Mouse (Mus musculus): ENCODE results near the gene Fdx1. TPM values are rescaled to one million over a fixed set of nuclear protein-coding genes. Genes with fewer than 3 reads are reported as not detected.

Gene Fdx1
- polyA plus RNA-seq, 1 experiment from 2014 or later, result 135 TPM

DNA sequence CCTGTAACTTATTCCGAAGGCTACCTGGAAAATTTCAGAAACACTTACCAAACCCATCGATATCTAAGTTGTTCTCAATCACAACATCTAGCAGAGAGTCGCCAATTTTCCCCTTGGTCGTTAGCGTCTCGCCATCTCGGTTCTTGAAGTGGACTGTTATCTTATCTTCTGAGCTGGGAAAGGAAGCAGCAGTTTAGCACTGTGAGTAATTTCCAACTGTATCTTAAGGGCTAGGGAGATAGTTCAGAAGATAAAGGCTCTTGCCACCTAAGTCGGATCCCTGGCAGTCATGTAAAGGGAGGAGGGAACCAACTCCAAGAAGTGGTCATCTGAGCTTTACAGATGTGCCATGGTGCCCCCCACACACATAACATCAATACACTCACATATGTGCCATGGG, 6.3 kb downstream of the Fdx1 start:
- 55% methylated on average over 8 of the region's 8 CpGs for WGBS (ENCODE audit: insufficient replicate concordance)
- Histone ChIP-seq H3K27ac (ENCODE audit: low read depth) (no peak overlapping the region), H3K27me3 (ENCODE audit: insufficient read depth, low read length) (no peaks in the 10 kb centered on the region), H3K9me3 (ENCODE audit: low read length) (no peaks in the 10 kb centered on the region), H3K9ac (replicated peaks) (no peak overlapping the region), H3K36me3 (replicated peaks; ENCODE audit: insufficient read depth, low read length) (peaks cover 11% of the 10 kb centered on the region), H3K4me2 (ENCODE audit: low read depth, low read length) (no peak overlapping the region), H3K4me3 (ENCODE audit: low read depth, low read length) (no peak overlapping the region), H3K4me1 (ENCODE audit: insufficient read depth) (0 out of 2 replicates have a peak, but pooled peaks cover 7% of the 10 kb centered on the region)
- ATAC-seq (no peak), DNase-seq (no peak)
- no peak for TF ChIP-seq CTCF (IDR thresholded peaks at IDR 0.05; ENCODE audit: low read depth)
- no peak for TF ChIP-seq EP300 (IDR thresholded peaks at IDR 0.05; ENCODE audit: low read depth)

DNA sequence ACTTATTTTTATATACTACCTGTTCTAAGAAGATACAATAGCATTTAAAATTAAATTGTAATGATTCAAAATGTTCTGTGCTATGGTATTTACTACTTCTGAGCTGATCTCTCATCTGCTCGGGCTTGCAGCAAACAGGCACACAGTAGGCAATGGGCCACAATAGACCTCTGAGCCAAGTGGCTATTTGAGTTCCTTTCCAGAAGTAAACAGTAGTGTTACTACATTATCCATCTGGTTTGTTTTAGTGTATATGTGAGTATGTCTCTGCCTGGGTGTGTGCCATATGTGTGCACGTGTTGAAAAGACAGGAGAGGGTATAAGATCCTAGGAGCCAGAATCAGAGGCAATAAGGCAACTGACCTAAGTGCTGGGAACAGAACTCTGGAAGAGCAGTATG, 6.9 kb downstream of the Fdx1 start:
- 70% methylated on average over 2 of the region's 2 CpGs for WGBS (ENCODE audit: insufficient replicate concordance)
- no peak overlapping the region for H3K4me2 ChIP-seq (ENCODE audit: low read depth, low read length)
- H3K36me3 ChIP-seq (replicated peaks; ENCODE audit: insufficient read depth, low read length), result peaks cover 14% of the 10 kb centered on the region
- H3K4me1 ChIP-seq (ENCODE audit: insufficient read depth), result 0 out of 2 replicates have a peak, but pooled peaks cover 7% of the 10 kb centered on the region
- no peaks in the 10 kb centered on the region for H3K9me3 ChIP-seq (ENCODE audit: low read length)
- no peak overlapping the region for H3K4me3 ChIP-seq (ENCODE audit: low read depth, low read length)
- H3K9ac ChIP-seq (replicated peaks), result no peak overlapping the region
- DNase-seq, result no peak
- no peaks in the 10 kb centered on the region for H3K27me3 ChIP-seq (ENCODE audit: insufficient read depth, low read length)
- no peak for ATAC-seq
- no peak for TF ChIP-seq EP300 (IDR thresholded peaks at IDR 0.05; ENCODE audit: low read depth)
- no peak for TF ChIP-seq CTCF (IDR thresholded peaks at IDR 0.05; ENCODE audit: low read depth)
- no peak overlapping the region for H3K27ac ChIP-seq (ENCODE audit: low read depth)

DNA sequence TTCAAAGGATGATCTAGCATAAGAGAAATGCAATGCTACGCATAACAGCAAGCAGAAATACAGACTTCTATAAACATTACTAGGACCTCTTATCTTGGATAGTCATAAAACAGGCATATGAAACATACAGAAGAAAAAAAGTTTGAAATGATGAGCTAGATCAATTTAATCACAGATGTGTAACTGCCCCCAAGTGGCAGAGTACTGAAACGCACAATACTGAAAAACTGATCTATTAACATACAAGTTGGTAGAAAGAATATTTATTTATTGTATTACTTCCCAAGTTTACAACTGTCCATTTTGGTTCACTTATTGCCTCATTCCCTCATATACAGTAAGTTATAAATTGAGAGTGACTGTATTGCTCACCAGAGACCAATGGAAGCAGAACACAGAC, 12.0 kb downstream of the Fdx1 start:
- no peak for TF ChIP-seq EP300 (IDR thresholded peaks at IDR 0.05; ENCODE audit: low read depth)
- TF ChIP-seq CTCF (IDR thresholded peaks at IDR 0.05; ENCODE audit: low read depth), result peak; percentile 30; the same call in 1 of the 2 replicates
- Histone ChIP-seq H3K27me3 (ENCODE audit: insufficient read depth, low read length) (no peaks in the 10 kb centered on the region), H3K36me3 (replicated peaks; ENCODE audit: insufficient read depth, low read length) (peaks cover 19% of the 10 kb centered on the region; the same call in 1 of the 2 replicates), H3K9me3 (ENCODE audit: low read length) (no peaks in the 10 kb centered on the region), H3K4me3 (ENCODE audit: low read depth, low read length) (no peak overlapping the region), H3K9ac (replicated peaks) (no peak overlapping the region), H3K27ac (ENCODE audit: low read depth) (no peak overlapping the region), H3K4me2 (ENCODE audit: low read depth, low read length) (no peak overlapping the region), H3K4me1 (ENCODE audit: insufficient read depth) (no peaks in the 10 kb centered on the region)
- no peak for ATAC-seq
- DNase-seq, result no peak
- WGBS (ENCODE audit: insufficient replicate concordance), result 69% methylated on average over 2 of the region's 2 CpGs

DNA sequence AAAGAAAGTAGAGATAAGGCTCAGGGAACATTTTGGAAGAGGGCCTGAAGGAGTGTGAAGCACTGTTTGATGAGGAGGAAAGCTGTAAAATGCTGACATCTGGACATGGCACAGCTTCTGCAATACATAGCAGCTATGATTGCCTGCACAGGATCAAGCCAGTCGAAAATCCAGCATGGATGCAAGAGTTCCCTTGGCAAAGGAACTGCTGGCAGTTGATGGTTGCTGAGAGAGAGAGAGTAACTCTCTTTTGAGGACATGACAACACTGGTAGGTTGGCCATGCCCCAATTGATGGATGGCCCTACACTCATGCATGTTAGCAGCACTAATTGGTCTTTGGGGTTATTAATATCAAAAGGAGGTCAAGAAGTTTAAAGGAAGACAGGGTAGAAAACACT, 12.7 kb downstream of the Fdx1 start:
- Histone ChIP-seq H3K4me1 (ENCODE audit: insufficient read depth) (no peaks in the 10 kb centered on the region), H3K9me3 (ENCODE audit: low read length) (no peaks in the 10 kb centered on the region), H3K4me3 (ENCODE audit: low read depth, low read length) (no peak overlapping the region), H3K4me2 (ENCODE audit: low read depth, low read length) (no peak overlapping the region), H3K27ac (ENCODE audit: low read depth) (no peak overlapping the region), H3K27me3 (ENCODE audit: insufficient read depth, low read length) (no peaks in the 10 kb centered on the region), H3K36me3 (replicated peaks; ENCODE audit: insufficient read depth, low read length) (peaks cover 19% of the 10 kb centered on the region; the same call in 1 of the 2 replicates), H3K9ac (replicated peaks) (no peak overlapping the region)
- DNase-seq, result no peak
- TF ChIP-seq CTCF (IDR thresholded peaks at IDR 0.05; ENCODE audit: low read depth), result no peak
- TF ChIP-seq EP300 (IDR thresholded peaks at IDR 0.05; ENCODE audit: low read depth), result no peak
- ATAC-seq, result no peak
- WGBS (ENCODE audit: insufficient replicate concordance), result 52% methylated on average over 1 of the region's 1 CpGs

DNA sequence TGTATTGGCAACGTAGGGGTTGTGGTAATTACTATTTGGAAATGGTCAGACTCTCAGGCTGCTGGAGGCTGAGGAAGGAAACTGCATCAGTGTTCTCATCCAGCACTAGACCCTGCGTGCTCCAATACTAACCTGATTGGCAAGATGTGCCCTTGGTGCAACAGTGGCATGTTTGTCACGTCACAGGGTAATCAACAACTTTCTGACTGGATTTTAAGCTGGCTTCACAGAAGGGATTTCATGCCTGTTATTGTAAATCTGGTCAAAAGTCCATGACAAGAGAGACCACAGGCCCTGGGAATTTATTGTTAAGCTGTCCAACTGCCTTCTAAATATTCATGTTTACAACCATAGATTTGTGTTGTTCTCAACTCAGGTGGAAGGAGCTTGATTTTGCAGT, 13.1 kb downstream of the Fdx1 start:
- ATAC-seq (no peak), DNase-seq (no peak)

DNA sequence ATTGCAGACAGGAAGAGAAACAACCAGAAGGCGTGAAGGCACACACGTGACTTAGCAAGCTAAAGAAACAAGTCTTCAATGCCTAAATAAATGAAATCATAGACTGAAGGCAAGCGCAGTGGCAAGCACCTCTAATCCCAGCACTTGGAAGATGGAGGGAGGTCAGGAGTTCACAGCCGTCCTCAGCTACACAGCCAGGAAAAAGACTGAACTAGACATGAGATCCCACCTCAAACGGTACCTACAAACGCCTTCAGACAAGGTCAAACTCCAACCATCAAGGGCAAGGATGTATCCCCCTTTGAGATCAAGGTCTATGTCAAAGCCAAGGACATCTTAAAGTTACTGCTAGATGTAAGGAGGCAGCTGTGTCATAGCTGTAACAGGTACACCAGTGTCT, 19.4 kb downstream of the Fdx1 start:
- Histone ChIP-seq H3K27ac (ENCODE audit: low read depth) (no peak overlapping the region), H3K4me1 (ENCODE audit: insufficient read depth) (no peaks in the 10 kb centered on the region), H3K27me3 (ENCODE audit: insufficient read depth, low read length) (no peaks in the 10 kb centered on the region), H3K9ac (replicated peaks) (no peak overlapping the region), H3K9me3 (ENCODE audit: low read length) (no peaks in the 10 kb centered on the region), H3K4me2 (ENCODE audit: low read depth, low read length) (no peak overlapping the region), H3K36me3 (replicated peaks; ENCODE audit: insufficient read depth, low read length) (0 out of 2 replicates have a peak, but pooled peaks cover 14% of the 10 kb centered on the region), H3K4me3 (ENCODE audit: low read depth, low read length) (no peak overlapping the region)
- TF ChIP-seq EP300 (IDR thresholded peaks at IDR 0.05; ENCODE audit: low read depth), result no peak
- no peak for TF ChIP-seq CTCF (IDR thresholded peaks at IDR 0.05; ENCODE audit: low read depth)
- ATAC-seq (no peak), DNase-seq (no peak)
- WGBS (ENCODE audit: insufficient replicate concordance), result 85% methylated on average over 6 of the region's 6 CpGs

More for the DNA sequence above, 13.1 kb downstream of the Fdx1 start:
- Histone ChIP-seq H3K4me2 (ENCODE audit: low read depth, low read length) (no peak overlapping the region), H3K4me1 (ENCODE audit: insufficient read depth) (no peaks in the 10 kb centered on the region), H3K4me3 (ENCODE audit: low read depth, low read length) (no peak overlapping the region), H3K27me3 (ENCODE audit: insufficient read depth, low read length) (no peaks in the 10 kb centered on the region), H3K9ac (replicated peaks) (no peak overlapping the region), H3K27ac (ENCODE audit: low read depth) (no peak overlapping the region), H3K9me3 (ENCODE audit: low read length) (no peaks in the 10 kb centered on the region), H3K36me3 (replicated peaks; ENCODE audit: insufficient read depth, low read length) (peaks cover 19% of the 10 kb centered on the region; the same call in 1 of the 2 replicates)
- no peak for TF ChIP-seq CTCF (IDR thresholded peaks at IDR 0.05; ENCODE audit: low read depth)
- no peak for TF ChIP-seq EP300 (IDR thresholded peaks at IDR 0.05; ENCODE audit: low read depth)
- WGBS (ENCODE audit: insufficient replicate concordance), result 83% methylated on average over 3 of the region's 3 CpGs

DNA sequence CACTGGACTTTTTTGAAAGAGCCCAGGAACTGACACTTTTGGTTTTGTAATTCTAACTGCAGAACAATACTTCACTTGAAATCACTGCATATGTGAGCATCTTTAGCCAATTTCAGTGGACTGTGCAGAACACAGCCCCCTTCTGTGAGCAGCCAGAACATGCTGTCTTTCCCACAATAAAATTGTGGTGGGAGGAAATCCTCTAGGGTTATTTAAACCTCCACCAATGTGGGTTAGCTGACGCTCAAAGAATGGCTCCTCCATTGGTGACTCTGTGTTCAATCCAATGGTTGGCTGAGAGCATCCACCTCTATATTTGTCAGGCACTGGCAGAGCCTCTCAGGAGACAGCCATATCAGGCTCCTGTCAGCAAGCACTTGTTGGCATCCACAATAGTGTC, 28.7 kb downstream of the Fdx1 start:
- Histone ChIP-seq H3K4me3 (ENCODE audit: low read depth, low read length) (no peak overlapping the region), H3K27me3 (ENCODE audit: insufficient read depth, low read length) (no peaks in the 10 kb centered on the region), H3K4me2 (ENCODE audit: low read depth, low read length) (no peak overlapping the region), H3K9ac (replicated peaks) (no peak overlapping the region), H3K36me3 (replicated peaks; ENCODE audit: insufficient read depth, low read length) (no peaks in the 10 kb centered on the region), H3K4me1 (ENCODE audit: insufficient read depth) (0 out of 2 replicates have a peak, but pooled peaks cover 4% of the 10 kb centered on the region), H3K27ac (ENCODE audit: low read depth) (no peak overlapping the region), H3K9me3 (ENCODE audit: low read length) (no peaks in the 10 kb centered on the region)
- WGBS (ENCODE audit: insufficient replicate concordance), result 77% methylated on average over 1 of the region's 1 CpGs
- ATAC-seq (no peak), DNase-seq (no peak)
- TF ChIP-seq CTCF (IDR thresholded peaks at IDR 0.05; ENCODE audit: low read depth), result no peak
- no peak for TF ChIP-seq EP300 (IDR thresholded peaks at IDR 0.05; ENCODE audit: low read depth)
